Mouse (Mus musculus) stomach, postnatal 0 days (tissue): ENCODE data around the gene Nf1. TPM values are rescaled to one million over a fixed set of nuclear protein-coding genes. Genes with fewer than 3 reads are reported as not detected.
"Not testable (repeated sequence)": the region's sequence is repeated elsewhere in the genome, so short reads cannot be mapped to it uniquely, and the experiment has no call there.

Source experiments
- ATAC-seq: fragments of 200-750 bp; cut with Nextera tagmentation; 2 replicates; pipeline ENCODE4 v1.8.0; 2017; ENCODE audit not compliant: low FRiP score, low TSS enrichment
- DNase-seq: peaks from one replicate; pipeline ENCODE4 v3.0.0-alpha.2; 2016; ENCODE audit warnings: low spot score
- H3K27ac ChIP-seq: fragments of 300-500 bp; sonication (generic); replicated peaks from 2 replicates; pipeline ENCODE4 v1.5.1; 2014; ENCODE audit warnings: mild to moderate bottlenecking, control low read depth
- H3K27me3 ChIP-seq: fragments of 300-500 bp; sonication (generic); 2 replicates; pipeline ENCODE4 v1.6.1; 2014; ENCODE audit warnings: low read length; ENCODE audit not compliant: control insufficient read depth, insufficient read depth
- H3K36me3 ChIP-seq: fragments of 300-500 bp; sonication (generic); 2 replicates; pipeline ENCODE4 v1.6.1; 2014; ENCODE audit warnings: low read length, mixed read lengths; ENCODE audit not compliant: control insufficient read depth, insufficient read depth
- H3K4me1 ChIP-seq: fragments of 300-500 bp; sonication (generic); replicated peaks from 2 replicates; pipeline ENCODE4 v1.6.1; 2014; ENCODE audit warnings: antibody characterized with exemption; ENCODE audit not compliant: control insufficient read depth, insufficient read depth
- H3K4me2 ChIP-seq: fragments of 300-500 bp; sonication (generic); replicated peaks from 2 replicates; pipeline ENCODE4 v1.6.1; 2014; ENCODE audit warnings: low read depth, mild to moderate bottlenecking, control low read depth, moderate library complexity
- H3K4me3 ChIP-seq: fragments of 300-500 bp; sonication (generic); 2 replicates; pipeline ENCODE4 v1.5.1; 2014; ENCODE audit warnings: low read depth, low read length, control low read depth
- H3K9ac ChIP-seq: fragments of 300-500 bp; sonication (generic); 2 replicates; pipeline ENCODE4 v1.6.1; 2014; ENCODE audit warnings: mild to moderate bottlenecking, low read length, control low read depth, mixed read lengths
- H3K9me3 ChIP-seq: fragments of 300-500 bp; sonication (generic); 2 replicates; pipeline ENCODE4 v1.6.1; 2016; ENCODE audit warnings: low read length; ENCODE audit not compliant: control insufficient read depth
- CTCF ChIP-seq: IDR thresholded peaks from 2 replicates; pipeline ENCODE4 v1.5.1; 2016; ENCODE audit warnings: antibody characterized with exemption, low read depth, mild to moderate bottlenecking, moderate library complexity
- EP300 ChIP-seq: optimal IDR thresholded peaks from 2 replicates; pipeline ENCODE3; 2016; ENCODE audit warnings: antibody characterized with exemption
- WGBS: fragments of 180-500 bp; shearing (Covaris S2); extraction: QIAGEN DNeasy Blood & Tissue Kit; methylation state at CpG from one replicate; pipeline ENCODE4 v1.1.7; 2014; 5-methylcytosine and 5-hydroxymethylcytosine counted together
- polyA plus RNA-seq: library from polyadenylated mRNA; unstranded; fragments of >200 nt; fragmentation: Nextera tagmentation; extraction: Ambion mirVana; gene quantifications from 2 replicates; pipeline ENCODE4 v1.2.1, GENCODE M21; 2015

Gene Nf1
- polyA plus RNA-seq, 1 experiment from 2014 or later: 3.2 TPM

DNA sequence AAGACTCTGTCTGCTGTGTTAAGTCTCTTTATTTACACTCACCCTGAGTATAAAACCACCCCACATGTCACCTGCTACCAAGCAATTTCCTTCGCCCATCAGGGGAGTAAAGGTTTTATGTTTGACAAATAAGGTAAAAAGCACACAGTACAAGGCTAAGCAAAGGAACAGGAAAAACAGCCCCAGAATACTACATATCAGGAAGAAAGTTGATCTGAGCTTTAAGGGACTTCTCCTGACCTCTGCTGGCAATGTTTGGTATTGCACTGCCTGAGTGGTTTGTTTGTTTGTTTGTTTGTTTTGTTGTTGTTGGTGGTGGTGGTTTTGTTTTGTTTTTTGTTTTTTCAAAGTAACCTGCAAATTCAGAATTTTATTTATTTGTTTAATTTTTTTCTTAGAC is 43.3 kb upstream of the Nf1 start:
- ATAC-seq (no peak), DNase-seq (peak; percentile 44)
- TF ChIP-seq CTCF (peak; percentile 89), EP300 (no peak)
- Histone ChIP-seq H3K4me3 (no peak overlapping the region), H3K4me1 (no peaks in the 10 kb centered on the region), H3K27ac (no peak overlapping the region), H3K9ac (no peak overlapping the region), H3K4me2 (no peak overlapping the region), H3K36me3 (no peaks in the 10 kb centered on the region), H3K9me3 (no peaks in the 10 kb centered on the region), H3K27me3 (no peaks in the 10 kb centered on the region)
- 32% methylated on average over 1 of the region's 1 CpGs for WGBS

DNA sequence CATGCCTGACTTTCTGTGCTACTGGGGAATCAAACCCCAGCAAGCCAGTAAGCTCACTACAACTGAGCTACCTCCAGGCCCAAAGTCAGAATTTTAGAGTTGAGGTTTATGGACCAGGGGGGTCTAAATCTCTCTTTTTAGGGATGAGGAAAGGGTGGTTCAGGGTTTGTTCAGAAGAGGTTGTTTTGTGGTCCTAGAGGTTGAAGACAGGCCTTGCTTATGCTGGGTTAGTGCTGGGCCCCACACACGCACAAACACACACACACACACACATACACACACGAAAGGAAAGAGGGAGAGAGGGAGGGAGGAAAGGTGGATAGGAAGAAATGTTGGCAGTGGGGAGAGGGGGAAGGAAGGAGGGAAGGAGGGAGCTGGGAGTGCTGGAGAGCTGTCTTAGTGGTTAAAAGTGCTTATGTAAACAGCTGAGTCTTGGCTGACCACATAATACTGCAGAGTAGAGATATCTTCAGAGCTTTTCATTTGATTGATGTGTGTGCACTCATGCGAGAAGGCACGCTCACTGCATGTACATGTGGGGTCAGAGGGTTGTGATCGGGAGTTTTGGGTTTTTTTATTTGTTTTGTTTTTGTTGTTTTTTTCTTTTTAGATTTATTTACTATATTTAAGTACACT is 42.5 kb upstream of the Nf1 start, which contains the start of gene Gm9964:
Gm9964 (minus strand) TSS at position 51 of the 636 bp plus-strand sequence.
- TF ChIP-seq CTCF: no peak
- no peak for TF ChIP-seq EP300
- WGBS: 53% methylated on average over 5 of the region's 5 CpGs
- H3K36me3 ChIP-seq: no peaks in the 10 kb centered on the region
- no peaks in the 10 kb centered on the region for H3K4me1 ChIP-seq
- no peaks in the 10 kb centered on the region for H3K9me3 ChIP-seq
- H3K9ac ChIP-seq: no peak within 1 kb of the TSS
- no peak for ATAC-seq
- no peak within 1 kb of the TSS for H3K4me2 ChIP-seq
- DNase-seq: no peak
- no peak within 1 kb of the TSS for H3K27ac ChIP-seq
- no peak within 1 kb of the TSS for H3K4me3 ChIP-seq
- H3K27me3 ChIP-seq: no peaks in the 10 kb centered on the region

DNA sequence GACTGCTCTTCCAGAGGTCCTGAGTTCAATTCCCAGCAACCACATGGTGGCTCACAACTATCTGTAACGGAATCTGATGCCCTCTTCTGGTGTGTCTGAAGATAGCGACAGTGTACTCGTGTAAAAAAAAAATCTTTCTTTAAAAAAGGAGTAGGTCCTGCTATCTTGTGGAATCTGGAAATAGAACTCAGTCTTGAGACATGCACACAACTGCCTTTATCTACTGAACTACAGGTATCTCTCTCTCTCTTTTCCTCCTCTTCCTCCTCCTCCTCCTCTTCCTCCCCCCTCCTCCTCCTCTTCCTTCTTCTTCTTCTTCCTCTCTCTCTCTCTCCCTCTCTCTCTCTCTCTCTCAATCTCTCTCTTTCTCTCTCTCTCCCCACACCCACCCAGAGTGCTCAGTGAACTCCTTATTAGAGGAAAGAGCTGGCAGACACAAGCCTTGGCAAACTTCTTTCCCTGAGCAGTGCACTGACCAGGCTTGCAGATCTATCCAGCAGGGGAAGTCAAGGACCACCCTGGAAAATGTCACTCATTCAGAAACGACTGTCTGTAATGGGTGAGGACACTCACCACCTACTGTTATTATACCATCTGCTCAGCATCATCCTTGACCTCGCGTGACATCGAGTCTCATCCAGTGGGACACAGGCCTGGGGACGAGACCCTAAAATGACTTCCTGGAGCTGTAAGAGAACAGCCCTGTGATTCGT is 39.6 kb upstream of the Nf1 start:
- no peak for TF ChIP-seq EP300
- peak; percentile 61 for TF ChIP-seq CTCF
- DNase-seq: no peak
- no peak overlapping the region for H3K9ac ChIP-seq
- H3K4me2 ChIP-seq: no peak overlapping the region
- H3K27ac ChIP-seq: no peak overlapping the region
- no peaks in the 10 kb centered on the region for H3K9me3 ChIP-seq
- no peaks in the 10 kb centered on the region for H3K36me3 ChIP-seq
- no peak overlapping the region for H3K4me3 ChIP-seq
- no peak for ATAC-seq
- WGBS: 73% methylated on average over 9 of the region's 9 CpGs
- H3K27me3 ChIP-seq: no peaks in the 10 kb centered on the region
- no peaks in the 10 kb centered on the region for H3K4me1 ChIP-seq

DNA sequence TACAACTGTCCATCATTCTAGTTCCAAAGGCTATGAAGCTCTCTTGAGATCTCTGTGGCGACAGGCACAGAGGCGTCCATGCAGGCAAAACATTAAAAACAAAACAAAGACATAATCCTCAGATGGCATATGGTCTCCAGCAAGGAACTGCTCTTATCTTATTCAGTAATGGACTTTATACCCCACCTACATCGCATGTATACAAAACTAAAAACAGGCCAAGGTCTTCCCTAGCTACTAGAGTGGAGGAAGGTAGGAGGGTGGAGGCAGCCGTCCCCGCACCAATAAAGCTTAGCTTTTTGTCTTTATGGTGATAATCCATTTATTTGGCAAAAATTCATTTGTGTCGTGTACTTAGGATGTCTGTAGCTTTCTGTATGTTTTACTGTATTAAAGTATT is 36.4 kb upstream of the Nf1 start:
- Histone ChIP-seq H3K4me2 (no peak overlapping the region), H3K9ac (no peak overlapping the region), H3K4me3 (no peak overlapping the region), H3K4me1 (peaks cover 6% of the 10 kb centered on the region; the same call in 1 of the 2 replicates), H3K9me3 (no peaks in the 10 kb centered on the region), H3K36me3 (no peaks in the 10 kb centered on the region), H3K27me3 (no peaks in the 10 kb centered on the region), H3K27ac (no peak overlapping the region)
- DNase-seq (no peak), ATAC-seq (no peak)
- TF ChIP-seq EP300 (no peak), CTCF (no peak)
- 76% methylated on average over 6 of the region's 6 CpGs for WGBS

DNA sequence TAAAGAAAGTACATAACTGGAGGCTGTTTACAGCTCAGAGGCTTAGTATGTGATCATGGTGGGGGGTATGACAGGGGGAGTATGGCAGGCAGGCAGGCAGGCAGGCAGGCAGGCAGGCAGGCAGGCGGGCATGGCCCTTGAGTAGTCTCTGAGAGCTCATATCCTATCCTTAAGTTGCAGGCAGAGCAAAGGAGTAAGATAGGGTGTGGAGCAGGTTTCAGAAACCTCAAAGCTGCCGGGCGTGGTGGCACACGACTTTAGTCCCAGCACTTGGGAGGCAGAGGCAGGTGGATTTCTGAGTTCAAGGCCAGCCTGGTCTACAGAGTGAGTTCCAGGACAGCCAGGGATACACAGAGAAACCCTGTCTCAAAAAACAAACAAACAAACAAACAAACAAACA is 35.2 kb upstream of the Nf1 start:
- not testable (repeated sequence) for ATAC-seq, DNase-seq, H3K9me3 ChIP-seq, H3K27ac ChIP-seq, H3K27me3 ChIP-seq, H3K4me3 ChIP-seq, H3K4me1 ChIP-seq, H3K36me3 ChIP-seq, H3K9ac ChIP-seq, H3K4me2 ChIP-seq
- WGBS: 80% methylated on average over 4 of the region's 4 CpGs

DNA sequence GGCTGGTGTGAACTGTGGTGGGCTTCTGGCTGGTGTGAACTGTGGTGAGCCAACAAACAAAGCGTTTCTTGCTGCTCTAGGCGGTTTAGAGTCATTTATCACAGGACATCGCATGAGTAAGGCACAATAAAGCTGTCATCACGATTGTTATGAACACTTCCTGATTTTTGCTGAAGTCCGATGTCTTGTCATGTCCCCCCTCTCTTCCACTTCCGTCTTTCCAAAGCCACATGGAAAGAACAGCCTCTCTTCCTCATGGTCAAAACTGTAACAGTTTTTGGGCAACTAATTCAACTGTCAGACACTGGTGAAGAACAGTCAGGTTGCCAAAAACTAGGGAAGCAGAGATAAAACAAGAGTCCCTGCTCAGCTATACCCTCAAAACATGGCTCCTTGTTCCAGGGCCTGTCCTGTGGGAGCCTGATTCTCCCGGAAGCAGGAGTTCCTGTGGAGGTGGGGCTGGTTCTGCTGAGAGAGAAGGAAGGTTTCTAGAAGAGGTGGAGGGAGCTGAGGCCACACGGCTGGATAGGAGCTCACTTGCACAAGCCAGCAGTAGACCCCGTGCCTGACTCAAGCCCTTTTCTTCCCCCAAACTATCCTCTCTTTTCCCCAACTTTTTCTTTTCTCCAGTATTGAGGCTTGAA is 33.7 kb upstream of the Nf1 start:
- 55% methylated on average over 9 of the region's 9 CpGs for WGBS
- no peaks in the 10 kb centered on the region for H3K9me3 ChIP-seq
- H3K4me1 ChIP-seq: peaks cover 6% of the 10 kb centered on the region; the same call in 1 of the 2 replicates
- DNase-seq (no peak), ATAC-seq (no peak)
- no peak overlapping the region for H3K4me3 ChIP-seq
- H3K36me3 ChIP-seq: no peaks in the 10 kb centered on the region
- H3K4me2 ChIP-seq: no peak overlapping the region
- no peaks in the 10 kb centered on the region for H3K27me3 ChIP-seq
- TF ChIP-seq CTCF: no peak
- TF ChIP-seq EP300: no peak
- H3K9ac ChIP-seq: no peak overlapping the region
- H3K27ac ChIP-seq: peak overlapping the region; percentile 71
